25 mouse cellular contexts compared by ENCODE assay signal in the genomic region with DNA sequence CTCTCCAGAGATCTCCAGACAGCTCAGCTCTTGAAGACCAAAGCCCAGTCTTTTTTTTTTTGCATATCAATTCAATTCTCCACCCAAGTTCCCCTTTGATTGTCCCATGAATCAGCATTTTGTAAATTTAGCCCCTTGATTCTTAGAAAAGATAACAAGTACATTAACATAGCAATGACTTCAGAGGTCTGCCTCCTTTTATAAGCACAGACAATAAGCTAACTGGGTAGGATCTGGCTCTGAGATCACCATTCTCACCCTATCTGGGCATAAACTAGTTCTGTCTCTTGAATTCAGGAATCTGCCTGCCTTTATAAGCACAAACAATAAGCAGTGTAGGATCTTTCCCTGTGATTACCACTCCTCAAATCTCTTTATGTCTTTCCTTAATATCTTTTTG. TPM values are rescaled to one million over a fixed set of nuclear protein-coding genes. Genes with fewer than 3 reads are reported as not detected.
"Had no signal": no experiment of that assay in that cellular context is flagged by ENCODE, and none has a peak within 500 bp of the region (broad histone marks: within the 10 kb centered on the region; RNA-seq: fewer than 3 reads in every experiment).

No protein-coding gene starts in this region.

- H3K9me3 ChIP-seq: liver, embryonic 15.5 days; lung, embryonic 15.5 days; midbrain, embryonic 12.5 days; neural tube, embryonic 15.5 days; stomach, embryonic 15.5 days had no signal

- H3K9ac ChIP-seq: liver, embryonic 15.5 days; liver, postnatal 0 days; lung, embryonic 15.5 days; midbrain, embryonic 12.5 days; neural tube, embryonic 13.5 days; neural tube, embryonic 15.5 days; stomach, embryonic 15.5 days had no signal

- H3K4me2 ChIP-seq: liver, embryonic 15.5 days; lung, embryonic 15.5 days; midbrain, embryonic 12.5 days; neural tube, embryonic 13.5 days; neural tube, embryonic 15.5 days; stomach, embryonic 15.5 days had no signal

- H3K36me3 ChIP-seq: liver, embryonic 15.5 days; lung, embryonic 15.5 days; midbrain, embryonic 10.5 days; midbrain, embryonic 12.5 days; neural tube, embryonic 13.5 days; neural tube, embryonic 15.5 days; stomach, embryonic 15.5 days had no signal

- ATAC-seq: liver, postnatal 0 days; lung, postnatal 0 days had no signal

- H3K4me1 ChIP-seq: liver, embryonic 15.5 days; lung, embryonic 15.5 days; midbrain, embryonic 10.5 days; midbrain, embryonic 12.5 days; neural tube, embryonic 13.5 days; neural tube, embryonic 15.5 days; stomach, embryonic 15.5 days had no signal

- H3K27me3 ChIP-seq: liver, embryonic 15.5 days; lung, embryonic 15.5 days; midbrain, embryonic 12.5 days; neural tube, embryonic 13.5 days; neural tube, embryonic 15.5 days; stomach, embryonic 15.5 days had no signal

- DNase-seq: liver, postnatal 0 days; lung, adult 2 months; lung, postnatal 4 days; midbrain, embryonic 14.5 days; retina, postnatal 1 day; right cerebral cortex, adult 18-20 months; right cerebral cortex, postnatal 25 days; right cerebral cortex, postnatal 4 days; spleen, adult 18-20 months; thymus, adult 2 months; thymus, postnatal 25 days had no signal

- H3K27ac ChIP-seq: liver, embryonic 15.5 days; lung, embryonic 15.5 days; midbrain, embryonic 10.5 days; midbrain, embryonic 12.5 days; neural tube, embryonic 13.5 days; neural tube, embryonic 15.5 days; stomach, embryonic 15.5 days; stomach, postnatal 0 days had no signal

- H3K4me3 ChIP-seq: liver, embryonic 15.5 days; lung, embryonic 15.5 days; midbrain, embryonic 10.5 days; midbrain, embryonic 12.5 days; myocyte; neural tube, embryonic 13.5 days; neural tube, embryonic 15.5 days; stomach, embryonic 15.5 days had no signal

RNA-seq across cellular contexts. Expression of gene 1700003H04Rik, which starts 29.1 kb away (rescaled TPM):
- total RNA-seq: megakaryocyte, adult 5-6 weeks; megakaryocyte-erythroid progenitor cell, adult 5-6 weeks had no signal
- polyA plus RNA-seq: liver, embryonic 15.5 days; liver, postnatal 0 days; lung, adult 2 months; lung, embryonic 15.5 days; lung, postnatal 0 days; midbrain, embryonic 10.5 days; midbrain, embryonic 12.5 days; midbrain, embryonic 14.5 days; myocyte; neural tube, embryonic 11.5 days; neural tube, embryonic 13.5 days; neural tube, embryonic 15.5 days; small intestine, adult 2 months; stomach, embryonic 15.5 days; stomach, postnatal 0 days; thymus, adult 2 months had no signal
